Mouse (Mus musculus): ENCODE measurements around the gene Gm17455. TPM values are rescaled to one million over a fixed set of nuclear protein-coding genes. Genes with fewer than 3 reads are reported as not detected.
A peak's percentile ranks its signal among the peaks of the same experiment; 100 is the strongest.

Gm17455 gene
- total and polyA plus RNA-seq, 2 experiments from 2014 or later = 0.93 to 12.5 TPM

DNA sequence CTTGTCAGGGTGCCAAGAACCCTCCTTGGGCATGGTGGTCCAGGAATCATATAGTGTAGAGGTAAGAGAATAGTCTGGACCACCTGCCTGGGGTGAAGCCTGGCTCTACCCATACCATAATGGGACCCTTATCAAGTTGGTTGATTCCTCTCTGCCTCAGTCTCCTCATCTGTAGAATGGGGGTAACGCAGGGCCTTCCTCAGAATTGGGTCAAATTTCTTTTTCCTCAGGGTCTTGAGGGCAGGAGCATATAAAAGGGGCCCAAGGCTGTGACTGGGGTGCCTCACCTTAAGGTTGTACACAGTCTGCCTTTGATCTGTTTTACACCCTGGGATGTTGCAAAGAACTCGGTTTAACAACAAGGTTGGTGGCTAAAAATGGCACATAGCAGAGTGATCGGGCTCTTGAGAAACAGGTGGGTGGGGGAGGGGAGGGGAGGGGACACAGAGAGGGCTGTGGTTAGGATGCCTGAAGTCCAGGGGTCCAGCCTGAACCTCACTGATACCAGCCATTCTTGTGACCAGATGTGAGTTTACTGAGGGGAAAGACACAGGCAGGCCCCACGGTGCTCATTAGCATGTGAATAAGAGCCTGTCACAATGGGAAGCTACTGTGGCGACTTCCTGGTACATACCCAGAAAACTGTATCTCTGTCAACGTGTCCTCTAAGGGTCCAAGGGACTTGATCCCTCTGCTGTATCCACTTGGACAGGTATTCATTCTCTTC is 9.2 kb upstream of the Gm17455 start:
- 33% methylated on average over 6 of the region's 6 CpGs for WGBS

DNA sequence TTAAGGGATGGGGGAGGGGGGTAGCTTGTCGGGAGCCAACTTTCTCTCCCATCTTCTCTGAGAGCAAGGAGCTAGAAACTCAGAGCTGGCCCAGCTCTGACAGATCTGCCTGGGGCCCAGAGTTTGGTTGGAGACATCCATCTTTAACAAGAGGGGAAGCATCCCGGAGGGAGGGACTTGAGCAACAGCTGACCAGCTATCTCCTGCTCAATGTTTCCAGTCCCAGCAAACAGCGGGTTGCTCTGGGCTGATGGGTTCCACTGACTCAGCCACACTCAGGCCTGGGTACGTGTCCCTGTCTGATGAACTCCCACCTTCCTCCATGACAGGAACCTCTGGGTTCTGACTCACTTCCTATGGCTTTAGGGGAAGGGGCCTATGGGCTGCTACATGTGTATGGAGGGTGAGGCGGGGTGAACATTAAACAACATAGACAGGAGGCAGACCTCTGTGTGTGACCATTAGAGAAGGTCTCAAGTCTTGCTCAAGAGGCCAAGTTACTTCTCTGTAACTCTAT is 8.6 kb upstream of the Gm17455 start:
- H3K27ac ChIP-seq (ENCODE audit: low read depth, low read length) = no peak overlapping the region
- H3K4me1 ChIP-seq (ENCODE audit: insufficient read depth, low read length) = no peaks in the 10 kb centered on the region
- no peak for DNase-seq (ENCODE audit: low spot score)
- H3K4me2 ChIP-seq (ENCODE audit: low read depth, low read length, poor library complexity, severe bottlenecking) = no peak overlapping the region
- WGBS = 61% methylated on average over 5 of the region's 5 CpGs
- ATAC-seq (ENCODE audit: low FRiP score) = no peak
- H3K9me3 ChIP-seq (ENCODE audit: low read length) = no peaks in the 10 kb centered on the region
- no peak overlapping the region for H3K4me3 ChIP-seq (ENCODE audit: low read depth, low read length)
- no peak overlapping the region for H3K9ac ChIP-seq (replicated peaks; ENCODE audit: low read length, poor library complexity, severe bottlenecking)
- no peaks in the 10 kb centered on the region for H3K27me3 ChIP-seq (ENCODE audit: insufficient read depth, low read length)
- no peak for TF ChIP-seq CTCF (IDR thresholded peaks at IDR 0.05)
- no peaks in the 10 kb centered on the region for H3K36me3 ChIP-seq (ENCODE audit: insufficient read depth, low read length)

More for the DNA sequence above, 9.2 kb upstream of the Gm17455 start:
- DNase-seq (ENCODE audit: low spot score) = no peak
- Histone ChIP-seq H3K4me2 (ENCODE audit: low read depth, low read length, poor library complexity, severe bottlenecking) (no peak overlapping the region), H3K27me3 (ENCODE audit: insufficient read depth, low read length) (no peaks in the 10 kb centered on the region), H3K4me1 (ENCODE audit: insufficient read depth, low read length) (no peaks in the 10 kb centered on the region), H3K9me3 (ENCODE audit: low read length) (no peaks in the 10 kb centered on the region), H3K4me3 (ENCODE audit: low read depth, low read length) (no peak overlapping the region), H3K27ac (ENCODE audit: low read depth, low read length) (no peak overlapping the region), H3K36me3 (ENCODE audit: insufficient read depth, low read length) (no peaks in the 10 kb centered on the region), H3K9ac (replicated peaks; ENCODE audit: low read length, poor library complexity, severe bottlenecking) (no peak overlapping the region)
- TF ChIP-seq CTCF (IDR thresholded peaks at IDR 0.05) = no peak
- no peak for ATAC-seq (ENCODE audit: low FRiP score)

DNA sequence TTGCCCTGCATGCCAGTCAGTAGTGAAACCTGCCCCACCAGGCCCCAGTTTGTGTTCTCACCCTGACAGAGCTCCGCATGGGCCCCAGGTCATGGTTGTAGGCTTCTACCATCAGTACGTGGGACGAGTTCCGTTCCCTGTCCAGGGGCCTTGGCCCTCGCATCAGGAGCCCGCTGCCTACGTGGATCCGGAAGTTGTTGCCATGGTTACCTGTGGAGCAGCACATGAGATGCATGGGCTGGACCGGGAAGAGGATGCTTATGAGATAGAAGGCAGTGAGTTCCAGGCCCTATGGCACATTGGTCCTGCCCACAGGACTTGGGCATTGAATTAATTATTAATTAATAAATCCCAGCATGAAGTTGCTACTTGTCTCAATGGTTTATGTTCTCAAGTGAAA is 7.9 kb upstream of the Gm17455 start:
- Histone ChIP-seq H3K9ac (replicated peaks; ENCODE audit: low read length, poor library complexity, severe bottlenecking) (no peak overlapping the region), H3K4me1 (ENCODE audit: insufficient read depth, low read length) (no peaks in the 10 kb centered on the region), H3K36me3 (ENCODE audit: insufficient read depth, low read length) (no peaks in the 10 kb centered on the region), H3K4me2 (ENCODE audit: low read depth, low read length, poor library complexity, severe bottlenecking) (no peak overlapping the region), H3K9me3 (ENCODE audit: low read length) (no peaks in the 10 kb centered on the region), H3K27ac (ENCODE audit: low read depth, low read length) (no peak overlapping the region), H3K4me3 (ENCODE audit: low read depth, low read length) (no peak overlapping the region), H3K27me3 (ENCODE audit: insufficient read depth, low read length) (no peaks in the 10 kb centered on the region)
- peak; percentile 35; the same call in 1 of the 2 replicates for ATAC-seq (ENCODE audit: low FRiP score)
- peak; percentile 30 for DNase-seq (ENCODE audit: low spot score)
- TF ChIP-seq CTCF (IDR thresholded peaks at IDR 0.05) = no peak
- 68% methylated on average over 9 of the region's 9 CpGs for WGBS

DNA sequence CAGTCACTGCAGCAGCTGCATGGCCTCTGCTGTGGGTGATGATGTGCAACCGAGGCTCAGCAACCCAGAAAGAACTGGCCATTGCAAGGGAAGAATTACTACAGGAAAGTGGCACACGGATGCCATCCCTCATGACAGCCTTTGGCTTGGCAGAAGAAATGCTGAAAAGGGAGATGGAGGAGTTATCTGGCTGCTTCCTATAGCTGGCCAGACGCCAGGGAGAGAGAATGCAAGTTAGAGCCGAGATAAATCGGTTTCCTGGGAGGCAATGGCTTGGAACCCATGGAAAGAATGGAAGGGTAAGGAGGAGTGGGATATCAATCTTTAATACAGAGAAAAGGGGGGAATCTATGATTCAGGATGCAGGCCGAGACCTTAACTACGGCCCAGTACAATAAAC is 4.6 kb upstream of the Gm17455 start:
- H3K27me3 ChIP-seq (ENCODE audit: insufficient read depth, low read length) = no peaks in the 10 kb centered on the region
- WGBS = 70% methylated on average over 7 of the region's 7 CpGs
- ATAC-seq (ENCODE audit: low FRiP score) (no peak), DNase-seq (ENCODE audit: low spot score) (no peak)
- H3K4me1 ChIP-seq (ENCODE audit: insufficient read depth, low read length) = no peaks in the 10 kb centered on the region
- no peaks in the 10 kb centered on the region for H3K9me3 ChIP-seq (ENCODE audit: low read length)
- H3K36me3 ChIP-seq (ENCODE audit: insufficient read depth, low read length) = no peaks in the 10 kb centered on the region
- no peak overlapping the region for H3K27ac ChIP-seq (ENCODE audit: low read depth, low read length)
- H3K4me3 ChIP-seq (ENCODE audit: low read depth, low read length) = no peak overlapping the region
- H3K4me2 ChIP-seq (ENCODE audit: low read depth, low read length, poor library complexity, severe bottlenecking) = no peak overlapping the region
- no peak for TF ChIP-seq CTCF (IDR thresholded peaks at IDR 0.05)
- H3K9ac ChIP-seq (replicated peaks; ENCODE audit: low read length, poor library complexity, severe bottlenecking) = no peak overlapping the region

DNA sequence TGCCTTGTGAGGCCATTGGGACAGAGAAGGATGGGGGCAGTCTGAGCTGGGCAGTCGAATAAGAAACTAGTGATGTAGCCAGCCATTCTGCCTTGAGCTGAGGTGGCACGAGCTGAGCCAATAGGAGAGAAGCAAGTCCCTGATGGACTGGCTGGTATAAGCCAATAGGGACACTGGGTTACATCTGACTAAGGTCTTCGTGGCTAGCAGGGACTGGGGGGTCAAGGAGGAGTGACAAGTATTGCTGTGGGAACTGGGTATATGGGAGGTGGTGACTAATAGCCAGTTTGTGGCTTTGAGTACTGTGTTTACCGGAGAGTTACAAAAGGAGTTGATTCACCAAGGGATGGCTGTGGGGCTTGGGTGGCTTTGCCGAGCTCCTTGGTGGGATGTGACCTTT is 3.9 kb upstream of the Gm17455 start:
- 77% methylated on average over 5 of the region's 5 CpGs for WGBS
- no peak for ATAC-seq (ENCODE audit: low FRiP score)

DNA sequence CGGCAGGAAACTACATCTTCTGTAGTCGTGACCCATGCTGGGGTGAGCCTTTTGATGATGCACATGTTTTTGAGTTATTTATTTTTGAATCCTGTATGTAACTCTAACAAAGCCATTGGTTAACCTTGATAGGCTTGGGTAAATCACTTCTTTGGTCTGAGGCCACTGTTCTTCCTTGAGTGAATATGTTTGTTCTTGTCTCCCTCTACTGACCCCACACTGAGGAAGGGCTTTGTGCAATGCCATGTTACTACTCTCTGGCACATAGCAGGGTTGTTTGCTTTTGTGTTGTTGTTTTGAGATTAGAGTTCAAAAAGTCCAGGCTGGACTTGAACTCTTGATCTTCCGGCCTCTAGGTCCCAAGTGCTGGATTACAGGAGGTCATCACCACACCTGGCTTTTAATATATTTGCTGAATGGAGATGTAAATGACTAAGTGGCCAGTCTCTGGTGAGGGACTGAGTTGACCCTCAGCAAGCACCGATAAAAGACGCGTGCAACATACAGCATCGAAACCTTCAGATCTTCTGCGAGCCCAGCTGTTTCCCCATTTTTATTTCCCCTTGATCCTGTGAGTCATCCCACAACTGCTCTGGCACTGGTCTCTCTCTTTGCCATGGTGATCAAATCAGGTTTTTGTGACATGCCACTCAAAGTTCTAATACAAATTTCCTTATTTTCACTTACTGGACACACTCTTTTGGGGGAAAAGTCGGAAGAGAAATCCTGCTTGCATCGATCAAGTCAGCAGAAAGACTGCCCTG is 1.3 kb upstream of the Gm17455 start:
- H3K4me3 ChIP-seq (ENCODE audit: low read depth, low read length) = no peak overlapping the region
- no peaks in the 10 kb centered on the region for H3K36me3 ChIP-seq (ENCODE audit: insufficient read depth, low read length)
- no peaks in the 10 kb centered on the region for H3K27me3 ChIP-seq (ENCODE audit: insufficient read depth, low read length)
- no peak overlapping the region for H3K9ac ChIP-seq (replicated peaks; ENCODE audit: low read length, poor library complexity, severe bottlenecking)
- no peaks in the 10 kb centered on the region for H3K4me1 ChIP-seq (ENCODE audit: insufficient read depth, low read length)
- ATAC-seq (ENCODE audit: low FRiP score) (no peak), DNase-seq (ENCODE audit: low spot score) (no peak)
- 86% methylated on average over 10 of the region's 10 CpGs for WGBS
- no peak overlapping the region for H3K27ac ChIP-seq (ENCODE audit: low read depth, low read length)
- H3K9me3 ChIP-seq (ENCODE audit: low read length) = no peaks in the 10 kb centered on the region
- no peak overlapping the region for H3K4me2 ChIP-seq (ENCODE audit: low read depth, low read length, poor library complexity, severe bottlenecking)
- TF ChIP-seq CTCF (IDR thresholded peaks at IDR 0.05) = 0 out of 2 replicates have a peak, but pooled peaks have one; percentile 2

More for the DNA sequence above, 3.9 kb upstream of the Gm17455 start:
- Histone ChIP-seq H3K9me3 (ENCODE audit: low read length) (no peaks in the 10 kb centered on the region), H3K4me3 (ENCODE audit: low read depth, low read length) (no peak overlapping the region), H3K4me2 (ENCODE audit: low read depth, low read length, poor library complexity, severe bottlenecking) (no peak overlapping the region), H3K9ac (replicated peaks; ENCODE audit: low read length, poor library complexity, severe bottlenecking) (no peak overlapping the region), H3K36me3 (ENCODE audit: insufficient read depth, low read length) (no peaks in the 10 kb centered on the region), H3K27me3 (ENCODE audit: insufficient read depth, low read length) (no peaks in the 10 kb centered on the region), H3K4me1 (ENCODE audit: insufficient read depth, low read length) (no peaks in the 10 kb centered on the region), H3K27ac (ENCODE audit: low read depth, low read length) (no peak overlapping the region)
- no peak for TF ChIP-seq CTCF (IDR thresholded peaks at IDR 0.05)
- no peak for DNase-seq (ENCODE audit: low spot score)

Measured in midbrain, postnatal 0 days (tissue).